Mouse (Mus musculus) forelimb bud, embryonic 11.5 days (tissue): Measurements from ENCODE around the gene Ptcra.
A peak's percentile ranks its signal among the peaks of the same experiment; 100 is the strongest.
"Not testable (repeated sequence)": the region's sequence is repeated elsewhere in the genome, so short reads cannot be mapped to it uniquely, and the experiment has no call there.

ENCODE experiments used
- DNase-seq: peaks from one replicate; pipeline ENCODE4 v3.0.0-alpha.2; 2012; ENCODE audit warnings: low read depth, low spot score

Ptcra gene

GRCm38 (mm10) chr17:46771616-46772015 lies 8.1 kb upstream of the Ptcra start:
- no peak for DNase-seq

- no peak for DNase-seq
Measured at GRCm38 (mm10) chr17:46771025-46771424, 7.5 kb upstream of the Ptcra start.

- DNase-seq, result no peak
Measured at GRCm38 (mm10) chr17:46770546-46770945, 7.0 kb upstream of the Ptcra start.

- no peak for DNase-seq
Measured at GRCm38 (mm10) chr17:46767868-46768267, 4.4 kb upstream of the Ptcra start.

- DNase-seq, result not testable (repeated sequence)
Measured at GRCm38 (mm10) chr17:46764916-46765315, 1.4 kb upstream of the Ptcra start.

- no peak for DNase-seq
Measured at GRCm38 (mm10) chr17:46758753-46759152, 4.8 kb downstream of the Ptcra start.

- peak; percentile 98 for DNase-seq
Measured at GRCm38 (mm10) chr17:46751794-46752556, 11.5 kb downstream of the Ptcra start, which contains the start of gene Cnpy3. TSS of gene Cnpy3 (minus strand) at chr17:46752214.

- no peak for DNase-seq
Measured at GRCm38 (mm10) chr17:46751056-46751793, 12.3 kb downstream of the Ptcra start.

- no peak for DNase-seq
Measured at GRCm38 (mm10) chr17:46750580-46750979, 12.9 kb downstream of the Ptcra start.

- DNase-seq, result no peak
Measured at GRCm38 (mm10) chr17:46749282-46749681, 14.2 kb downstream of the Ptcra start.

- no peak for DNase-seq
Measured at GRCm38 (mm10) chr17:46747806-46748205, 15.7 kb downstream of the Ptcra start.

- no peak for DNase-seq
Measured at GRCm38 (mm10) chr17:46747234-46747633, 16.3 kb downstream of the Ptcra start.

- no peak for DNase-seq
Measured at GRCm38 (mm10) chr17:46745506-46745905, 18.0 kb downstream of the Ptcra start.

- no peak for DNase-seq
Measured at GRCm38 (mm10) chr17:46742986-46743385, 20.5 kb downstream of the Ptcra start.

GRCm38 (mm10) chr17:46741305-46741704 lies 22.2 kb downstream of the Ptcra start:
- DNase-seq, result no peak

GRCm38 (mm10) chr17:46736160-46736559 lies 27.4 kb downstream of the Ptcra start:
- no peak for DNase-seq

- no peak for DNase-seq
Measured at GRCm38 (mm10) chr17:46735287-46735686, 28.2 kb downstream of the Ptcra start.

GRCm38 (mm10) chr17:46734055-46734454 lies 29.5 kb downstream of the Ptcra start:
- no peak for DNase-seq

- no peak for DNase-seq
Measured at GRCm38 (mm10) chr17:46728904-46729318, 34.6 kb downstream of the Ptcra start, which contains the start of gene Gnmt. TSS of gene Gnmt (minus strand) at chr17:46729168.

- no peak for DNase-seq
Measured at GRCm38 (mm10) chr17:46728496-46728895, 35.0 kb downstream of the Ptcra start.

- DNase-seq, result peak; percentile 35
Measured at GRCm38 (mm10) chr17:46728021-46728420, 35.5 kb downstream of the Ptcra start.

- no peak for DNase-seq
Measured at GRCm38 (mm10) chr17:46727271-46727670, 36.2 kb downstream of the Ptcra start.
